Mouse (Mus musculus) G1E (cell line): ENCODE results near the gene Cdc42bpb.

Experiments
- CTCF ChIP-seq: IDR thresholded peaks from 2 replicates; pipeline ENCODE4 v1.5.1; 2012; ENCODE audit warnings: low read depth, low read length, inconsistent platforms, mixed read lengths
- GATA2 ChIP-seq: IDR thresholded peaks from 2 replicates; pipeline ENCODE4 v1.6.1; 2012; ENCODE audit warnings: low read depth, low read length, inconsistent platforms, borderline replicate concordance

DNA sequence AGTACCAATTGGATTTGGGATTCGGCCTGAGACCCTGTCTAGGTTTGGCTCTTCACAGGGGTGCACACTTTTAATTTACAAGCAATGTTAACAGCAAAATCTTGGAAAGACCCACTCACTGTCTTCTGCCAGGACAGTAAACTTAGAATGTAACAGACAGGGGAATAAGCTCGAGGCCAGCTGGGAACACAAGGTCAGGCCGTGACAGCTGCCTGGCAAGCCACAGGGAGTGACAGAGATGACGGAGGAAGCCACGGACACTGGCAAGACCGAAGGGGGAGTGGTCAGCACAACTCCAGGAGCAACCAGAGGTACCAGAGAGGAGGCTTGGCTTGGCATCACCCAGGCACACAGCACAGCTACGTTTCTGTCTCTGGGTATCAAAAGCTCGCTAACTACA, 70.7 kb downstream of the Cdc42bpb start:
- TF ChIP-seq CTCF (no peak), GATA2 (no peak)
